Mouse (Mus musculus) left cerebral cortex, adult 8-10 months (tissue): ENCODE data around the gene Vmn1r51. TPM values are rescaled to one million over a fixed set of nuclear protein-coding genes. Genes with fewer than 3 reads are reported as not detected.
"Not testable (repeated sequence)": the region's sequence is repeated elsewhere in the genome, so short reads cannot be mapped to it uniquely, and the experiment has no call there.

ENCODE experiments used
- DNase-seq, 2 experiments: peaks; one replicate each; pipeline ENCODE4 v3.0.0; 2022; ENCODE audit warnings: low spot score in 2 of 2
- total RNA-seq, 4 experiments: library from RNA; stranded (reverse); gene quantifications; 2 replicates each; pipeline ENCODE4 v1.2.4; 2022

Gene Vmn1r51
- not detected for total RNA-seq

DNA sequence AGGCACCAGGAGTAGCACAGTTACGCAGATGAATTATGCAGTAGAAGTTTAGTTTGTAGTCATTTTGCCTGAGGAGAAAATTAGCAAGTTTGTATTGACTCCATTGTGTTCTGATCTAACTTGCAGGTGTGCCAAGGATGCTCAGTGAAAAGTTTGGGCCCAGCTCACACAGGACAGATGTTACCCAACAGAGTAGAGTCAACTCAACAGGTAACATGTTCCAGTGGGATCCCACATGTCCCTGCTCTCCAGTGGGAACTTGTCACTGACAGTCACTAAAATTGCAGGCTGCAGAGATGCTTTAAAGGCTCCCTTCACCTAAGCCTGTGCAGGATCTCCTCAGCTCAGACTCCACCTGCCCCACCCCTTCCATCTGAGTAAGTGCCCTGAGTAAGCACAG, at the start of gene Vmn1r51:
Vmn1r51 (plus strand) TSS at position 301 of the 400 bp plus-strand sequence.
- not testable (repeated sequence) for DNase-seq

- no peak for DNase-seq
Observed at GRCm38 (mm10) chr6:90078406-90078805, 44.0 kb upstream of the Vmn1r51 start, which contains the start of gene Vmn1r49. Vmn1r49 (minus strand) TSS chr6:90078506.

DNA sequence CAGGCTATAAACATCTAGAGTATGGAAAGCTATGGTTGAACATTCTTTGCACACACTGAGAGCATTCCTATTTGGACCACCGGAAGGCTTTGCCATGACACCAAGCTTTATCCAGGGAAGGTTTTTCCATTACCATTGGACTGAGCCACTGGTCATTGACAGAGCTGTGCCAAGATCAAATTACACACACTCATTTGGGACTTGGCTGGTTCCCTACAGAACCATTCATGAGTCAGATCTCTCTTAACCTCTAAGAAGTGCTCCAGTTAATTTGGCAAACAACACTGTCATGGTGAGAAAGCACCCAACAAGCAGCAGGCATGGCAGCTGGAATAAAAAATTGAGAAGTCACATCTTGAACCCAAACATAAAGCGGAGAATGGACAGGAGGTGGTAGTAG, 21.8 kb upstream of the Vmn1r51 start:
- no peak for DNase-seq

GRCm38 (mm10) chr6:90101130-90101529, 21.3 kb upstream of the Vmn1r51 start, which contains the start of gene Vmn1r50:
Vmn1r50 (plus strand) TSS chr6:90101430.
- no peak for DNase-seq

- no peak for DNase-seq
Observed at GRCm38 (mm10) chr6:90160139-90160538, 37.7 kb downstream of the Vmn1r51 start.

DNA sequence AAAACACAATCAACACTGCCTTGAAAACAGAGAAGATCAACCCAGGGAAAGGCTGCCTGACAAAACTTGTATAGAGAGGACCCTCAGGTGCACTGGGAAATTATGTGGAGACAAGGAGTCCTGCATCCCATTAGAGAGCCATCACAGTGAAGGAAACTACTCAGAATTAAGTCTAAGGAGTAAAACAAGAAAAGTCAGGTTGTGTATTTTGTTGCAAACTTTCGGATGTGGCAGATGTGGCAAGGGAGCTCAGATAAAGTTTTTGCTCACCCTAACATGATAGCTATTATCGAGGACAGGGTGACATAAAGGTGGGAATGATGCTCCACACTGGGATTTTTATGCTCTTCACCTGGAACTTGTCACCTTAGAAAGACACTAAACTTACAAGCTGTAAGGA, 52.1 kb downstream of the Vmn1r51 start, which contains the start of gene Vmn1r52:
Vmn1r52 (plus strand) TSS at position 301 of the 400 bp plus-strand sequence.
- DNase-seq: no peak

Other genes with a start within 250 kb of the Vmn1r51 start
- not detected for gene Vmn1r42, start 246.2 kb upstream of the Vmn1r51 start, total RNA-seq
- not detected for gene Vmn1r43, start 246.2 kb upstream of the Vmn1r51 start, total RNA-seq
- gene Vmn1r44, start 238.9 kb upstream of the Vmn1r51 start, total RNA-seq: not detected
- gene Vmn1r45, start 182.0 kb upstream of the Vmn1r51 start, total RNA-seq: not detected
- not detected for gene Vmn1r46, start 153.3 kb upstream of the Vmn1r51 start, total RNA-seq
- under 1 TPM in 1 of 4 experiments, not detected in 3; 0.04 TPM for gene Vmn1r47, start 106.4 kb upstream of the Vmn1r51 start, total RNA-seq
- not detected for gene Vmn1r48, start 85.8 kb upstream of the Vmn1r51 start, total RNA-seq
- gene Vmn1r49, start 44.1 kb upstream of the Vmn1r51 start, total RNA-seq: not detected
- not detected for gene Vmn1r50, start 21.2 kb upstream of the Vmn1r51 start, total RNA-seq
- gene Vmn1r52, start 52.2 kb downstream of the Vmn1r51 start, total RNA-seq: not detected
- gene V1ra8, start 80.2 kb downstream of the Vmn1r51 start, total RNA-seq: not detected
- gene Vmn1r53, start 101.8 kb downstream of the Vmn1r51 start, total RNA-seq: not detected
- not detected for gene Vmn1r54, start 123.7 kb downstream of the Vmn1r51 start, total RNA-seq
- gene BC048671, start 178.6 kb downstream of the Vmn1r51 start, total RNA-seq: not detected
- under 1 TPM in 1 of 4 experiments, not detected in 3; 0.22 TPM for gene Chst13, start 202.6 kb downstream of the Vmn1r51 start, total RNA-seq
- not detected for gene Uroc1, start 210.7 kb downstream of the Vmn1r51 start, total RNA-seq
- gene Zxdc, start 246.9 kb downstream of the Vmn1r51 start, total RNA-seq: 10 to 100 TPM; 28.3 to 32.6 (median 29.6) TPM